Mouse (Mus musculus): ENCODE measurements around the gene Retreg1. TPM values are rescaled to one million over a fixed set of nuclear protein-coding genes. Genes with fewer than 3 reads are reported as not detected.

Gene Retreg1
- total RNA-seq, 1 experiment: 7.1 TPM

DNA sequence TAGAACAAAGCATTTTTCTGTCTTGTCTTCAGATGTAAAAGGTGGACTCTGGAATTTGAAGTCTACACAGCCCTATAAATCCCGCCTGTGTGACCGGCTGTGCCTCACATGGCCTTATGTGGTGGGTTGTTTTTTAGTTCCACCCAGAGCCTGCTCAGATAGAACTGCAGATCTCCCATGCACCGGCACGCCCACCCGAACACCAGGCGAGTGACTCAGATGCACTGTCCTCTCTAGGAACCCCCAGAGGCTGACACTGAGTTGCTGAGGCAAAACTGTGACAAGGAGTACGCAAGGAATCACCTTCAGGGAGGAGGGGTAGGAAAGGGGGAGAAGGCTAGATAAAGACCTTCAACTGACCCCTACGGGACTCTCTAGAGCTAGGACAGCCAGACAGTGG is 85.0 kb downstream of the Retreg1 start:
- DNase-seq (ENCODE audit: low read depth, low spot score): no peak
- H3K27ac ChIP-seq (ENCODE audit: insufficient read depth, low read depth, low read length, poor library complexity, severe bottlenecking): no peak overlapping the region
- in situ Hi-C loops (cut with MboI; ENCODE audit: low sequenced_read_pairs in 2 of 2, unreplicated experiment in 2 of 2): no loop called here
- no peaks in the 10 kb centered on the region for H3K36me3 ChIP-seq (ENCODE audit: control insufficient read depth, insufficient read depth, low read length, poor library complexity, severe bottlenecking)
- H3K9me3 ChIP-seq (ENCODE audit: control insufficient read depth, insufficient read depth, low read depth, low read length): no peaks in the 10 kb centered on the region
- H3K4me1 ChIP-seq (ENCODE audit: control insufficient read depth in 2 of 2, insufficient read depth in 2 of 2, low read length in 2 of 2, poor library complexity in 1 of 2): peaks cover 0 to under 1% of the 10 kb centered on the region in 2 experiments; a peak in 1 of 4 replicates
- no peak overlapping the region for H3K4me3 ChIP-seq (ENCODE audit: insufficient read depth in 1 of 2, low read depth in 1 of 2, low read length in 2 of 2, poor library complexity in 1 of 2, severe bottlenecking in 1 of 2)
- H3K9ac ChIP-seq (ENCODE audit: insufficient read depth, low read depth, low read length, poor library complexity, severe bottlenecking): no peak overlapping the region
- TF ChIP-seq CHD2 (IDR thresholded peaks at IDR 0.05; ENCODE audit: low read depth, low read length) (no peak), ZC3H11A (IDR thresholded peaks at IDR 0.05; ENCODE audit: borderline replicate concordance, low read depth, low read length) (no peak), ZNF384 (IDR thresholded peaks at IDR 0.05; ENCODE audit: low read depth, low read length) (no peak), HCFC1 (IDR thresholded peaks at IDR 0.05; ENCODE audit: borderline replicate concordance, insufficient read depth, low read length) (no peak), MAFK (IDR thresholded peaks at IDR 0.05; ENCODE audit: insufficient read depth, low read depth, low read length) (no peak)

- Histone ChIP-seq H3K4me3 (ENCODE audit: insufficient read depth in 1 of 2, low read depth in 1 of 2, low read length in 2 of 2, poor library complexity in 1 of 2, severe bottlenecking in 1 of 2) (no peak overlapping the region), H3K27ac (ENCODE audit: insufficient read depth, low read depth, low read length, poor library complexity, severe bottlenecking) (no peak overlapping the region), H3K4me1 (ENCODE audit: control insufficient read depth in 2 of 2, insufficient read depth in 2 of 2, low read length in 2 of 2, poor library complexity in 1 of 2) (peaks cover 0 to 1% of the 10 kb centered on the region in 2 experiments; a peak in 1 of 4 replicates), H3K36me3 (ENCODE audit: control insufficient read depth, insufficient read depth, low read length, poor library complexity, severe bottlenecking) (no peaks in the 10 kb centered on the region), H3K9me3 (ENCODE audit: control insufficient read depth, insufficient read depth, low read depth, low read length) (no peaks in the 10 kb centered on the region), H3K9ac (ENCODE audit: insufficient read depth, low read depth, low read length, poor library complexity, severe bottlenecking) (no peak overlapping the region)
- in situ Hi-C loops (cut with MboI; ENCODE audit: low sequenced_read_pairs in 2 of 2, unreplicated experiment in 2 of 2): no loop called here
- peak; percentile 46 for DNase-seq (ENCODE audit: low read depth, low spot score)
- peak; percentile 25; the same call in 1 of the 2 replicates for TF ChIP-seq ZC3H11A (IDR thresholded peaks at IDR 0.05; ENCODE audit: borderline replicate concordance, low read depth, low read length)
- TF ChIP-seq HCFC1 (IDR thresholded peaks at IDR 0.05; ENCODE audit: borderline replicate concordance, insufficient read depth, low read length): no peak
Observed at GRCm38 (mm10) chr15:25928831-25929230, 85.9 kb downstream of the Retreg1 start.

DNA sequence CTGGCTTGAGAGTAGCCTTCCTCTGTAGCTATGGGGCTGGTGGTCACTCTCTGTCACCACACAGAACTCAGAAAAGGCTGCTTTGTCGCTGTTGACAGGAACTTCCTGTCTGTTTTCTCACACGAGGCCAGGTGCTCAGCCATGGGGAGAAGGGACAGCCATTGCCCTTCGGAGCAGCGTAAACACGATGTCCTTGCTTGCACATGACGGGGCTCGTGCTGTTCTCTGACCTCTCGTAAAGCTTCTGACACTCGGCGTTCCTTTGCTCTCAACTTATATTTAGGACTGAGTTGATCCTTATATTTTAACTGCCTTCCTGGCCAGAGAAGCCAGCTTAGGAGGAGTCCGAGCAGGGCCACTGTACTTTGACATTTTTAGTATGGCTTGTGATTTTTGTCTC is 86.5 kb downstream of the Retreg1 start:
- Histone ChIP-seq H3K9me3 (ENCODE audit: control insufficient read depth, insufficient read depth, low read depth, low read length) (no peaks in the 10 kb centered on the region), H3K27ac (ENCODE audit: insufficient read depth, low read depth, low read length, poor library complexity, severe bottlenecking) (no peak overlapping the region), H3K4me1 (ENCODE audit: control insufficient read depth in 2 of 2, insufficient read depth in 2 of 2, low read length in 2 of 2, poor library complexity in 1 of 2) (peaks cover 0 to 1% of the 10 kb centered on the region in 2 experiments; a peak in 1 of 4 replicates), H3K36me3 (ENCODE audit: control insufficient read depth, insufficient read depth, low read length, poor library complexity, severe bottlenecking) (no peaks in the 10 kb centered on the region), H3K4me3 (ENCODE audit: insufficient read depth in 1 of 2, low read depth in 1 of 2, low read length in 2 of 2, poor library complexity in 1 of 2, severe bottlenecking in 1 of 2) (no peak overlapping the region), H3K9ac (ENCODE audit: insufficient read depth, low read depth, low read length, poor library complexity, severe bottlenecking) (no peak overlapping the region)
- TF ChIP-seq HCFC1 (IDR thresholded peaks at IDR 0.05; ENCODE audit: borderline replicate concordance, insufficient read depth, low read length): no peak
- no peak for TF ChIP-seq ZNF384 (IDR thresholded peaks at IDR 0.05; ENCODE audit: low read depth, low read length)
- no peak for TF ChIP-seq CHD2 (IDR thresholded peaks at IDR 0.05; ENCODE audit: low read depth, low read length)
- no peak for TF ChIP-seq MAFK (IDR thresholded peaks at IDR 0.05; ENCODE audit: insufficient read depth, low read depth, low read length)
- TF ChIP-seq ZC3H11A (IDR thresholded peaks at IDR 0.05; ENCODE audit: borderline replicate concordance, low read depth, low read length): no peak
- in situ Hi-C loops (cut with MboI; ENCODE audit: low sequenced_read_pairs in 2 of 2, unreplicated experiment in 2 of 2): no loop called here
- DNase-seq (ENCODE audit: low read depth, low spot score): no peak

- no peak overlapping the region for H3K27ac ChIP-seq (ENCODE audit: insufficient read depth, low read depth, low read length, poor library complexity, severe bottlenecking)
- no peak overlapping the region for H3K4me3 ChIP-seq (ENCODE audit: insufficient read depth in 1 of 2, low read depth in 1 of 2, low read length in 2 of 2, poor library complexity in 1 of 2, severe bottlenecking in 1 of 2)
- H3K9me3 ChIP-seq (ENCODE audit: control insufficient read depth, insufficient read depth, low read depth, low read length): no peaks in the 10 kb centered on the region
- in situ Hi-C loops (cut with MboI; ENCODE audit: low sequenced_read_pairs in 2 of 2, unreplicated experiment in 2 of 2): no loop called here
- peaks cover 0 to 1% of the 10 kb centered on the region in 2 experiments; a peak in 1 of 4 replicates for H3K4me1 ChIP-seq (ENCODE audit: control insufficient read depth in 2 of 2, insufficient read depth in 2 of 2, low read length in 2 of 2, poor library complexity in 1 of 2)
- no peak for TF ChIP-seq HCFC1 (IDR thresholded peaks at IDR 0.05; ENCODE audit: borderline replicate concordance, insufficient read depth, low read length)
- no peak for TF ChIP-seq ZC3H11A (IDR thresholded peaks at IDR 0.05; ENCODE audit: borderline replicate concordance, low read depth, low read length)
- TF ChIP-seq CHD2 (IDR thresholded peaks at IDR 0.05; ENCODE audit: low read depth, low read length): no peak
- H3K9ac ChIP-seq (ENCODE audit: insufficient read depth, low read depth, low read length, poor library complexity, severe bottlenecking): no peak overlapping the region
- no peaks in the 10 kb centered on the region for H3K36me3 ChIP-seq (ENCODE audit: control insufficient read depth, insufficient read depth, low read length, poor library complexity, severe bottlenecking)
- DNase-seq (ENCODE audit: low read depth, low spot score): no peak
Observed at GRCm38 (mm10) chr15:25929936-25930335, 87.0 kb downstream of the Retreg1 start.

DNA sequence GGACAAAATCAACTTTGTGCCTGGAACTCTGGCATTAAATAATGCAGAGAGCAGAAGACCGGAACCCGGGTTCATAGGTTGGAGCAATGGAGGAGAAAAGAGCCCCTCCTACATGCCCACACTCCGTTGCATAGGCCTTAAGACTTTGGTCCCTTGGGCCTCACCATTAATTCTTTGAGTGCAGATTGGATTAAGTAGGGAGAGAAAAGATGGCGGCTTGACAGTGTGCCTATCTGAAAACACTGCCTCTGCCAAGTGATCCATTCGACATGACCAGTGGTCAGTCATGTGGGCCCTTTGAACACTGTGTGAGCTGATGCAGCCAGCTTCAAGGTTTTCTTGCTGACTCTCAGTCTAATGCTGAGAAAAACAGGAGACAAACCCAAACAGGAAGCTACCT is 87.7 kb downstream of the Retreg1 start:
- Histone ChIP-seq H3K9ac (ENCODE audit: insufficient read depth, low read depth, low read length, poor library complexity, severe bottlenecking) (no peak overlapping the region), H3K9me3 (ENCODE audit: control insufficient read depth, insufficient read depth, low read depth, low read length) (no peaks in the 10 kb centered on the region), H3K4me3 (ENCODE audit: insufficient read depth in 1 of 2, low read depth in 1 of 2, low read length in 2 of 2, poor library complexity in 1 of 2, severe bottlenecking in 1 of 2) (no peak overlapping the region), H3K27ac (ENCODE audit: insufficient read depth, low read depth, low read length, poor library complexity, severe bottlenecking) (no peak overlapping the region), H3K4me1 (ENCODE audit: control insufficient read depth in 2 of 2, insufficient read depth in 2 of 2, low read length in 2 of 2, poor library complexity in 1 of 2) (peaks cover 0 to 1% of the 10 kb centered on the region in 2 experiments; a peak in 1 of 4 replicates), H3K36me3 (ENCODE audit: control insufficient read depth, insufficient read depth, low read length, poor library complexity, severe bottlenecking) (no peaks in the 10 kb centered on the region)
- TF ChIP-seq CHD2 (IDR thresholded peaks at IDR 0.05; ENCODE audit: low read depth, low read length) (no peak), ZC3H11A (IDR thresholded peaks at IDR 0.05; ENCODE audit: borderline replicate concordance, low read depth, low read length) (no peak)
- DNase-seq (ENCODE audit: low read depth, low spot score): no peak
- in situ Hi-C loops (cut with MboI; ENCODE audit: low sequenced_read_pairs in 2 of 2, unreplicated experiment in 2 of 2): no loop called here
